Mouse (Mus musculus): Measurements from ENCODE around the gene Nagpa.
"Not testable (repeated sequence)": the region's sequence is repeated elsewhere in the genome, so short reads cannot be mapped to it uniquely, and the experiment has no call there.

Nagpa gene

GRCm38 (mm10) chr16:5203668-5204433 lies at the start of gene Nagpa:
Nagpa (minus strand) TSS chr16:5204012.
- DNase-seq: peak; percentile 83 to 84

GRCm38 (mm10) chr16:5252260-5252659 lies 48.4 kb upstream of the Nagpa start:
- DNase-seq: no peak

- no peak for DNase-seq
Measured at GRCm38 (mm10) chr16:5250891-5251290, 47.1 kb upstream of the Nagpa start.

GRCm38 (mm10) chr16:5244411-5244810 lies 40.6 kb upstream of the Nagpa start:
- DNase-seq: peak; percentile 77 to 78

GRCm38 (mm10) chr16:5242882-5243281 lies 39.1 kb upstream of the Nagpa start:
- DNase-seq: no peak

- no peak for DNase-seq
Measured at GRCm38 (mm10) chr16:5242355-5242754, 38.5 kb upstream of the Nagpa start.

- peak; percentile 91 to 92 for DNase-seq
Measured at GRCm38 (mm10) chr16:5233418-5234313, 29.9 kb upstream of the Nagpa start, which contains the start of gene Alg1. Alg1 (plus strand) TSS chr16:5233621.

- DNase-seq: no peak
Measured at GRCm38 (mm10) chr16:5232982-5233381, 29.2 kb upstream of the Nagpa start.

- not testable (repeated sequence) for DNase-seq
Measured at GRCm38 (mm10) chr16:5228103-5228502, 24.3 kb upstream of the Nagpa start.

GRCm38 (mm10) chr16:5227501-5227900 lies 23.7 kb upstream of the Nagpa start:
- DNase-seq: not testable (repeated sequence)

- not testable (repeated sequence) for DNase-seq
Measured at GRCm38 (mm10) chr16:5226534-5226933, 22.7 kb upstream of the Nagpa start.

GRCm38 (mm10) chr16:5222140-5222539 lies 18.3 kb upstream of the Nagpa start, which contains the start of gene AU021092:
AU021092 (minus strand) TSS chr16:5222299.
- DNase-seq: no peak

- no peak for DNase-seq
Measured at GRCm38 (mm10) chr16:5221403-5221802, 17.6 kb upstream of the Nagpa start.

GRCm38 (mm10) chr16:5217341-5218133 lies 13.7 kb upstream of the Nagpa start:
- DNase-seq: no peak

- no peak for DNase-seq
Measured at GRCm38 (mm10) chr16:5216686-5217085, 12.9 kb upstream of the Nagpa start.

- no peak for DNase-seq
Measured at GRCm38 (mm10) chr16:5214126-5214525, 10.3 kb upstream of the Nagpa start.

- no peak for DNase-seq
Measured at GRCm38 (mm10) chr16:5212150-5212549, 8.3 kb upstream of the Nagpa start.

GRCm38 (mm10) chr16:5210365-5210764 lies 6.6 kb upstream of the Nagpa start:
- peak; percentile 40 to 48 for DNase-seq

- DNase-seq: no peak
Measured at GRCm38 (mm10) chr16:5206051-5206450, 2.2 kb upstream of the Nagpa start.

GRCm38 (mm10) chr16:5205431-5205970 lies 1.7 kb upstream of the Nagpa start:
- DNase-seq: no peak

- DNase-seq: peak; percentile 38 to 50
Measured at GRCm38 (mm10) chr16:5203200-5203599, 612 bp downstream of the Nagpa start.

GRCm38 (mm10) chr16:5202681-5203080 lies 1.1 kb downstream of the Nagpa start:
- DNase-seq: peak; percentile 44 to 49

All from B cell, adult 2 months (primary cell).